ENCODE assay signal across 10 mouse cellular contexts in the genomic region with DNA sequence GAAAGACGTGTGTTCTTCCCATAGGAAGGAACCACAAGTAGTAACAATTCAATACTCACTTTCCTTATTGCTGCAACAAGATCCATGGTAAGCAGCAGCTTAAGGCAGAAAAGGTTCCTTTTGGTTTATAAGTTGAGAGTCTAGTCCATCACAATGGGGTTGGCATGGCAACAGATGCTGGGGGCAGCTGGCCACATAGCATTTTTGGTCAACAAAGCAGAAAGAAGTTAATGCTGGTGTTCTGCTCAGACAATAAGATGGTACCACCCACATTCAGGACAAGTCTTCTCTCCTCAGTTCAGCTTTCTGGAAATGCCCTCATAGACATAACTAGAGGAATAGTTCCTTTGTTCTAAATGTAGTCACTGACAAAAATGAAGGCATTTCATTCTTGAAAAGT. TPM values are rescaled to one million over a fixed set of nuclear protein-coding genes. Genes with fewer than 3 reads are reported as not detected.
A peak's percentile ranks its signal among the peaks of the same experiment; 100 is the strongest.
DNase-seq lines count a peak whose midpoint lies in the region; ATAC-seq and TF ChIP-seq lines count a peak whose summit lies in the region.
"Had no signal": no experiment of that assay in that cellular context is flagged by ENCODE, and none has a peak within 500 bp of the region (broad histone marks: within the 10 kb centered on the region; RNA-seq: fewer than 3 reads in every experiment).

A gene (minus strand): TSS at position 101 of the 400 bp plus-strand sequence.

- no peak within 1 kb of the TSS for H3K4me3 ChIP-seq in midbrain, embryonic 11.5 days (ENCODE audit: low read depth, low read length)
- no peak within 1 kb of the TSS for H3K4me3 ChIP-seq in midbrain, embryonic 10.5 days
- no peak within 1 kb of the TSS for H3K4me3 ChIP-seq in hindbrain, postnatal 0 days (ENCODE audit: low read length)
- no peak within 1 kb of the TSS for H3K4me3 ChIP-seq in neural tube, embryonic 14.5 days (ENCODE audit: low read depth, low read length)

- H3K27ac ChIP-seq in midbrain, embryonic 11.5 days (ENCODE audit: low read depth, low read length) = no peak within 1 kb of the TSS
- no peak within 1 kb of the TSS for H3K27ac ChIP-seq in midbrain, embryonic 10.5 days (replicated peaks)
- no peak within 1 kb of the TSS for H3K27ac ChIP-seq in hindbrain, postnatal 0 days
- H3K27ac ChIP-seq in neural tube, embryonic 14.5 days (ENCODE audit: low read depth, low read length) = no peak within 1 kb of the TSS

- no peaks in the 10 kb centered on the region for H3K27me3 ChIP-seq in midbrain, embryonic 11.5 days (ENCODE audit: control insufficient read depth, insufficient read depth, low read length)
- no peaks in the 10 kb centered on the region for H3K27me3 ChIP-seq in midbrain, embryonic 10.5 days (ENCODE audit: low read depth, poor library complexity, severe bottlenecking)
- no peaks in the 10 kb centered on the region for H3K27me3 ChIP-seq in hindbrain, postnatal 0 days (ENCODE audit: insufficient read depth, low read length)
- no peaks in the 10 kb centered on the region for H3K27me3 ChIP-seq in neural tube, embryonic 14.5 days (ENCODE audit: control insufficient read depth, insufficient read depth, low read length)

- no peak within 1 kb of the TSS for H3K9ac ChIP-seq in midbrain, embryonic 11.5 days (ENCODE audit: low read length)
- no peak within 1 kb of the TSS for H3K9ac ChIP-seq in hindbrain, postnatal 0 days (replicated peaks; ENCODE audit: low read length)
- H3K9ac ChIP-seq in neural tube, embryonic 14.5 days (replicated peaks; ENCODE audit: low read depth, low read length) = no peak within 1 kb of the TSS

- 26% methylated on average over 1 of the region's 1 CpGs for WGBS in midbrain, embryonic 11.5 days
- WGBS in midbrain, embryonic 10.5 days = 24% methylated on average over 1 of the region's 1 CpGs
- 51% methylated on average over 1 of the region's 1 CpGs for WGBS in hindbrain, postnatal 0 days
- WGBS in neural tube, embryonic 14.5 days = 22% methylated on average over 1 of the region's 1 CpGs

- ATAC-seq in midbrain, embryonic 11.5 days (ENCODE audit: low FRiP score) = no peak
- ATAC-seq in hindbrain, postnatal 0 days = no peak
- no peak for ATAC-seq in neural tube, embryonic 14.5 days (ENCODE audit: low read depth)

- no peak for TF ChIP-seq CTCF in hindbrain, postnatal 0 days (IDR thresholded peaks at IDR 0.05; ENCODE audit: low read depth)

- no peaks in the 10 kb centered on the region for H3K9me3 ChIP-seq in midbrain, embryonic 11.5 days (ENCODE audit: control insufficient read depth, low read length)
- H3K9me3 ChIP-seq in midbrain, embryonic 10.5 days (replicated peaks) = no peaks in the 10 kb centered on the region
- no peaks in the 10 kb centered on the region for H3K9me3 ChIP-seq in hindbrain, postnatal 0 days (ENCODE audit: low read length)
- no peaks in the 10 kb centered on the region for H3K9me3 ChIP-seq in neural tube, embryonic 14.5 days (ENCODE audit: control insufficient read depth, low read length)

- no peak within 1 kb of the TSS for H3K4me2 ChIP-seq in midbrain, embryonic 11.5 days
- H3K4me2 ChIP-seq in hindbrain, postnatal 0 days (ENCODE audit: low read depth, low read length) = no peak within 1 kb of the TSS
- no peak within 1 kb of the TSS for H3K4me2 ChIP-seq in neural tube, embryonic 14.5 days (ENCODE audit: low read depth, low read length)

- H3K36me3 ChIP-seq in midbrain, embryonic 11.5 days (ENCODE audit: control insufficient read depth, insufficient read depth, low read length) = no peaks in the 10 kb centered on the region
- no peaks in the 10 kb centered on the region for H3K36me3 ChIP-seq in midbrain, embryonic 10.5 days
- no peaks in the 10 kb centered on the region for H3K36me3 ChIP-seq in hindbrain, postnatal 0 days (ENCODE audit: insufficient read depth, low read length)
- no peaks in the 10 kb centered on the region for H3K36me3 ChIP-seq in neural tube, embryonic 14.5 days (ENCODE audit: control insufficient read depth, insufficient read depth, low read length)

- peak; percentile 14 for DNase-seq in embryo, embryonic 10 days (ENCODE audit: low spot score)
- DNase-seq in embryo, embryonic 10.5 days (ENCODE audit: low spot score) = no peak
- no peak for DNase-seq in midbrain, embryonic 11.5 days (ENCODE audit: low spot score, missing footprints)
- DNase-seq in midbrain, embryonic 10.5 days (ENCODE audit: low spot score) = no peak
- no peak for DNase-seq in hindbrain, postnatal 0 days (ENCODE audit: low spot score)
- no peak for DNase-seq in ovary, postnatal 10 days (ENCODE audit: low spot score)
- no peak for DNase-seq in kidney, postnatal 4 days
- DNase-seq: adrenal gland, adult 8-10 months; cerebellum, adult 9-10 months had no signal

- 0 out of 2 replicates have a peak, but pooled peaks cover 4% of the 10 kb centered on the region for H3K4me1 ChIP-seq in midbrain, embryonic 11.5 days (ENCODE audit: control insufficient read depth, insufficient read depth, low read length)
- peaks cover 6% of the 10 kb centered on the region for H3K4me1 ChIP-seq in midbrain, embryonic 10.5 days
- H3K4me1 ChIP-seq in hindbrain, postnatal 0 days (ENCODE audit: insufficient read depth, low read length) = no peaks in the 10 kb centered on the region
- no peaks in the 10 kb centered on the region for H3K4me1 ChIP-seq in neural tube, embryonic 14.5 days (ENCODE audit: control insufficient read depth, insufficient read depth, low read length)

RNA-seq across cellular contexts. Expression of the gene that starts here (rescaled TPM):
- polyA plus RNA-seq in midbrain, embryonic 11.5 days (2014; fragmentation: Nextera tagmentation; extraction: Ambion mirVana) = 14.1 and 16.9 TPM in 2 replicates
- polyA plus RNA-seq in midbrain, embryonic 10.5 days (2016; fragmentation: Nextera tagmentation; extraction: Ambion mirVana) = 7.9 and 12.0 TPM in 2 replicates
- 11.8 and 14.8 TPM in 2 replicates for total RNA-seq in hindbrain, postnatal 0 days (2014; rRNA removed)
- polyA plus RNA-seq in hindbrain, postnatal 0 days (2015; fragmentation: Nextera tagmentation; extraction: Ambion mirVana) = 11.4 and 12.2 TPM in 2 replicates
- 14.1 and 14.3 TPM in 2 replicates for polyA plus RNA-seq in neural tube, embryonic 14.5 days (2014; fragmentation: Nextera tagmentation; extraction: Ambion mirVana)
